Mouse (Mus musculus) hindbrain, embryonic 10.5 days (tissue): ENCODE measurements around the gene Pcbd1. TPM values are rescaled to one million over a fixed set of nuclear protein-coding genes. Genes with fewer than 3 reads are reported as not detected.
A peak's percentile ranks its signal among the peaks of the same experiment; 100 is the strongest.
"Not testable (repeated sequence)": the region's sequence is repeated elsewhere in the genome, so short reads cannot be mapped to it uniquely, and the experiment has no call there.

ENCODE experiments used
- DNase-seq: peaks from one replicate; pipeline ENCODE4 v3.0.0-alpha.2; 2017; ENCODE audit warnings: low spot score
- H3K27ac ChIP-seq: fragments of 300-500 bp; sonication (generic); 2 replicates; pipeline ENCODE4 v1.5.1; 2016; ENCODE audit warnings: mild to moderate bottlenecking, moderate library complexity
- H3K27me3 ChIP-seq: fragments of 300-500 bp; sonication (generic); 2 replicates; pipeline ENCODE4 v1.6.1; 2016; ENCODE audit warnings: mild to moderate bottlenecking; ENCODE audit not compliant: poor library complexity, insufficient read depth, severe bottlenecking
- H3K36me3 ChIP-seq: fragments of 300-500 bp; sonication (generic); 2 replicates; pipeline ENCODE4 v1.6.1; 2016; ENCODE audit warnings: mild to moderate bottlenecking, moderate library complexity
- H3K4me1 ChIP-seq: fragments of 300-500 bp; sonication (generic); replicated peaks from 2 replicates; pipeline ENCODE4 v1.6.1; 2016; ENCODE audit warnings: mild to moderate bottlenecking
- H3K4me3 ChIP-seq: fragments of 300-500 bp; sonication (generic); 2 replicates; pipeline ENCODE4 v1.5.1; 2016; ENCODE audit warnings: mild to moderate bottlenecking, moderate library complexity
- H3K9me3 ChIP-seq: fragments of 300-500 bp; sonication (generic); 2 replicates; pipeline ENCODE4 v1.6.1; 2016; ENCODE audit warnings: mild to moderate bottlenecking, moderate library complexity
- WGBS: fragments of 180-500 bp; shearing (Covaris S2); methylation state at CpG from one replicate; pipeline ENCODE4 v1.1.7; 2016; 5-methylcytosine and 5-hydroxymethylcytosine counted together
- polyA plus RNA-seq: library from polyadenylated mRNA; unstranded; fragments of >200 nt; fragmentation: Nextera tagmentation; extraction: Ambion mirVana; gene quantifications from 2 replicates; pipeline ENCODE4 v1.2.1, GENCODE M21; 2016

The Pcbd1 gene
- polyA plus RNA-seq, 1 experiment from 2014 or later, result 26.3 TPM

- no peak for DNase-seq
- Histone ChIP-seq H3K4me3 (peak overlapping the region; percentile 18; the same call in 1 of the 2 replicates), H3K27me3 (peaks cover 73% of the 10 kb centered on the region), H3K4me1 (peaks cover 41% of the 10 kb centered on the region), H3K27ac (no peak overlapping the region), H3K9me3 (no peaks in the 10 kb centered on the region), H3K36me3 (no peaks in the 10 kb centered on the region)
- 9% methylated on average over 13 of the region's 13 CpGs for WGBS
Measured at GRCm38 (mm10) chr10:61069248-61069647, 19.9 kb upstream of the Pcbd1 start.

- no peak overlapping the region for H3K4me3 ChIP-seq
- no peak overlapping the region for H3K27ac ChIP-seq
- no peaks in the 10 kb centered on the region for H3K36me3 ChIP-seq
- H3K4me1 ChIP-seq, result peaks cover 26% of the 10 kb centered on the region
- H3K9me3 ChIP-seq, result no peaks in the 10 kb centered on the region
- 15% methylated on average over 16 of the region's 16 CpGs for WGBS
- peaks cover 58% of the 10 kb centered on the region for H3K27me3 ChIP-seq
- DNase-seq, result peak; percentile 72
Measured at GRCm38 (mm10) chr10:61072324-61072723, 16.8 kb upstream of the Pcbd1 start.

GRCm38 (mm10) chr10:61074643-61075042 is 14.5 kb upstream of the Pcbd1 start:
- WGBS, result 3% methylated on average over 1 of the region's 1 CpGs
- DNase-seq, result no peak
- Histone ChIP-seq H3K27ac (no peak overlapping the region), H3K27me3 (peaks cover 38% of the 10 kb centered on the region), H3K36me3 (no peaks in the 10 kb centered on the region), H3K4me3 (no peak overlapping the region), H3K4me1 (peaks cover 29% of the 10 kb centered on the region), H3K9me3 (no peaks in the 10 kb centered on the region)

- DNase-seq, result no peak
- no peak overlapping the region for H3K27ac ChIP-seq
- H3K4me1 ChIP-seq, result peaks cover 35% of the 10 kb centered on the region
- WGBS, result 94% methylated on average over 3 of the region's 3 CpGs
- H3K36me3 ChIP-seq, result no peaks in the 10 kb centered on the region
- no peak overlapping the region for H3K4me3 ChIP-seq
- peaks cover 31% of the 10 kb centered on the region for H3K27me3 ChIP-seq
- no peaks in the 10 kb centered on the region for H3K9me3 ChIP-seq
Measured at GRCm38 (mm10) chr10:61075607-61076006, 13.5 kb upstream of the Pcbd1 start.

GRCm38 (mm10) chr10:61080227-61080930 is 8.8 kb upstream of the Pcbd1 start:
- H3K27ac ChIP-seq, result peak overlapping the region; percentile 88
- H3K27me3 ChIP-seq, result no peaks in the 10 kb centered on the region
- H3K9me3 ChIP-seq, result no peaks in the 10 kb centered on the region
- peak; percentile 85 for DNase-seq
- 42% methylated on average over 14 of the region's 14 CpGs for WGBS
- peak overlapping the region; percentile 38 for H3K4me3 ChIP-seq
- no peaks in the 10 kb centered on the region for H3K36me3 ChIP-seq
- peaks cover 31% of the 10 kb centered on the region for H3K4me1 ChIP-seq

GRCm38 (mm10) chr10:61080931-61081255 is 8.2 kb upstream of the Pcbd1 start:
- Histone ChIP-seq H3K36me3 (no peaks in the 10 kb centered on the region), H3K4me1 (peaks cover 31% of the 10 kb centered on the region), H3K27ac (peak overlapping the region; percentile 88), H3K27me3 (no peaks in the 10 kb centered on the region), H3K9me3 (no peaks in the 10 kb centered on the region), H3K4me3 (no peak overlapping the region)
- WGBS, result 87% methylated on average over 11 of the region's 11 CpGs
- DNase-seq, result no peak

GRCm38 (mm10) chr10:61085364-61085763 is 3.8 kb upstream of the Pcbd1 start:
- DNase-seq, result no peak
- Histone ChIP-seq H3K4me1 (peaks cover 27% of the 10 kb centered on the region), H3K4me3 (no peak overlapping the region), H3K27ac (no peak overlapping the region), H3K27me3 (no peaks in the 10 kb centered on the region), H3K9me3 (no peaks in the 10 kb centered on the region), H3K36me3 (no peaks in the 10 kb centered on the region)
- 93% methylated on average over 2 of the region's 2 CpGs for WGBS

GRCm38 (mm10) chr10:61086502-61086901 is 2.6 kb upstream of the Pcbd1 start:
- WGBS, result 19% methylated on average over 3 of the region's 3 CpGs

GRCm38 (mm10) chr10:61088468-61088867 is 663 bp upstream of the Pcbd1 start:
- H3K27ac ChIP-seq, result no peak overlapping the region
- H3K27me3 ChIP-seq, result no peaks in the 10 kb centered on the region
- H3K36me3 ChIP-seq, result no peaks in the 10 kb centered on the region
- 96% methylated on average over 3 of the region's 3 CpGs for WGBS
- DNase-seq, result no peak
- H3K4me1 ChIP-seq, result peaks cover 21% of the 10 kb centered on the region
- H3K9me3 ChIP-seq, result no peaks in the 10 kb centered on the region
- H3K4me3 ChIP-seq, result no peak overlapping the region

More at GRCm38 (mm10) chr10:61086502-61086901, 2.6 kb upstream of the Pcbd1 start:
- H3K9me3 ChIP-seq, result no peaks in the 10 kb centered on the region
- peak; percentile 48 for DNase-seq
- no peak overlapping the region for H3K4me3 ChIP-seq
- H3K4me1 ChIP-seq, result peaks cover 21% of the 10 kb centered on the region
- no peaks in the 10 kb centered on the region for H3K27me3 ChIP-seq
- peak overlapping the region; percentile 74 for H3K27ac ChIP-seq
- H3K36me3 ChIP-seq, result no peaks in the 10 kb centered on the region

GRCm38 (mm10) chr10:61091866-61092265 is 2.7 kb downstream of the Pcbd1 start:
- no peak for DNase-seq
- H3K36me3 ChIP-seq, result no peaks in the 10 kb centered on the region
- H3K27me3 ChIP-seq, result no peaks in the 10 kb centered on the region
- peaks cover 14% of the 10 kb centered on the region for H3K4me1 ChIP-seq
- H3K9me3 ChIP-seq, result no peaks in the 10 kb centered on the region
- 82% methylated on average over 6 of the region's 6 CpGs for WGBS
- no peak overlapping the region for H3K4me3 ChIP-seq
- H3K27ac ChIP-seq, result no peak overlapping the region

- no peaks in the 10 kb centered on the region for H3K27me3 ChIP-seq
- H3K27ac ChIP-seq, result no peak overlapping the region
- H3K4me1 ChIP-seq, result no peaks in the 10 kb centered on the region
- no peaks in the 10 kb centered on the region for H3K9me3 ChIP-seq
- 90% methylated on average over 3 of the region's 3 CpGs for WGBS
- DNase-seq, result no peak
- H3K4me3 ChIP-seq, result no peak overlapping the region
- peaks cover 98% of the 10 kb centered on the region for H3K36me3 ChIP-seq
Measured at GRCm38 (mm10) chr10:61103564-61104114, 14.5 kb downstream of the Pcbd1 start.

- no peak overlapping the region for H3K4me3 ChIP-seq
- H3K9me3 ChIP-seq, result no peaks in the 10 kb centered on the region
- H3K27me3 ChIP-seq, result no peaks in the 10 kb centered on the region
- H3K4me1 ChIP-seq, result no peaks in the 10 kb centered on the region
- DNase-seq, result no peak
- peaks cover 73% of the 10 kb centered on the region for H3K36me3 ChIP-seq
- no peak overlapping the region for H3K27ac ChIP-seq
- WGBS, result 94% methylated on average over 2 of the region's 2 CpGs
Measured at GRCm38 (mm10) chr10:61114246-61114720, 25.2 kb downstream of the Pcbd1 start.

GRCm38 (mm10) chr10:61121732-61122131 is 32.6 kb downstream of the Pcbd1 start:
- peaks cover 52% of the 10 kb centered on the region for H3K36me3 ChIP-seq
- H3K4me1 ChIP-seq, H3K4me3 ChIP-seq, H3K27me3 ChIP-seq, DNase-seq, H3K27ac ChIP-seq, H3K9me3 ChIP-seq: not testable (repeated sequence)
- WGBS, result 95% methylated on average over 4 of the region's 4 CpGs
